Mouse (Mus musculus) liver, adult 2 months (tissue): Measurements from ENCODE around the gene Scaf1. TPM values are rescaled to one million over a fixed set of nuclear protein-coding genes. Genes with fewer than 3 reads are reported as not detected.
A peak's percentile ranks its signal among the peaks of the same experiment; 100 is the strongest.

Experiments
- DNase-seq: peaks from one replicate; pipeline ENCODE4 v3.0.0-alpha.2; 2011; ENCODE audit warnings: low read depth, low spot score; ENCODE audit errors: extremely low read depth
- H3K27ac ChIP-seq: fragments of 200-500 bp; replicated peaks from 2 replicates; pipeline ENCODE4 v1.5.1; 2012; ENCODE audit warnings: low read depth, mild to moderate bottlenecking, control low read depth, inconsistent platforms, low read length; ENCODE audit not compliant: insufficient read depth
- H3K27me3 ChIP-seq: fragments of 200-500 bp; 2 replicates; pipeline ENCODE4 v1.6.1; 2012; ENCODE audit warnings: mild to moderate bottlenecking, moderate library complexity, low read length, inconsistent platforms; ENCODE audit not compliant: control insufficient read depth, insufficient read depth
- H3K36me3 ChIP-seq: fragments of 200-500 bp; 2 replicates; pipeline ENCODE4 v1.6.1; 2012; ENCODE audit warnings: low read length, inconsistent platforms; ENCODE audit not compliant: control insufficient read depth, insufficient read depth
- H3K4me1 ChIP-seq: fragments of 200-500 bp; 2 replicates; pipeline ENCODE4 v1.6.1; 2011; ENCODE audit warnings: low read length; ENCODE audit not compliant: control insufficient read depth, insufficient read depth
- H3K4me3 ChIP-seq: fragments of 200-500 bp; 2 replicates; pipeline ENCODE4 v1.5.1; 2011; ENCODE audit warnings: low read depth, mild to moderate bottlenecking, control low read depth, low read length, moderate library complexity; ENCODE audit not compliant: insufficient read depth
- H3K79me2 ChIP-seq: fragments of 200-500 bp; 2 replicates; pipeline ENCODE4 v1.6.1; 2012; ENCODE audit warnings: inconsistent platforms, mild to moderate bottlenecking, low read length, moderate library complexity; ENCODE audit not compliant: control insufficient read depth, insufficient read depth
- H3K9ac ChIP-seq: fragments of 200-500 bp; 2 replicates; pipeline ENCODE4 v1.6.1; 2012; ENCODE audit warnings: low read depth, mild to moderate bottlenecking, control low read depth, inconsistent platforms, low read length
- CTCF ChIP-seq: fragments of 200-500 bp; IDR thresholded peaks from 2 replicates; pipeline ENCODE4 v1.5.1; 2011; ENCODE audit warnings: low read depth, low read length, control low read depth
- POLR2A ChIP-seq: fragments of 200-500 bp; IDR thresholded peaks from 2 replicates; pipeline ENCODE4 v1.6.1; 2011; ENCODE audit warnings: low read length, control low read depth; ENCODE audit not compliant: insufficient read depth; ENCODE audit errors: extremely low read depth
- WGBS: fragments of 180-500 bp; shearing (Covaris S2); methylation state at CpG from one replicate; pipeline ENCODE4 v1.1.7; 2018; 5-methylcytosine and 5-hydroxymethylcytosine counted together
- polyA plus RNA-seq: library from polyadenylated mRNA; depleted of rRNA; stranded (reverse); fragments of >200 nt; gene quantifications from 2 replicates; pipeline ENCODE4 v1.2.3, GENCODE M21; 2012
- total RNA-seq: library from RNA; depleted of rRNA; stranded (reverse); fragments of >200 nt; gene quantifications from 2 replicates; pipeline ENCODE4 v1.2.3, GENCODE M21; 2014

Scaf1 gene
- total and polyA plus RNA-seq, 2 experiments: 4.4 to 31.8 TPM

GRCm38 (mm10) chr7:45052181-45052861 is 36.2 kb upstream of the Scaf1 start:
- no peak for TF ChIP-seq POLR2A
- no peak for TF ChIP-seq CTCF
- Histone ChIP-seq H3K9ac (peak overlapping the region; percentile 95), H3K4me3 (peak overlapping the region; percentile 68), H3K36me3 (0 out of 2 replicates have a peak, but pooled peaks cover 2% of the 10 kb centered on the region), H3K27ac (peak overlapping the region; percentile 18; the same call in 1 of the 2 replicates), H3K79me2 (peaks cover 11% of the 10 kb centered on the region; the same call in 1 of the 2 replicates), H3K4me1 (peaks cover 10% of the 10 kb centered on the region), H3K27me3 (no peaks in the 10 kb centered on the region)
- WGBS: 1% methylated on average over 38 of the region's 38 CpGs
- peak; percentile 37 for DNase-seq

GRCm38 (mm10) chr7:45051601-45051974 is 35.4 kb upstream of the Scaf1 start:
- peak overlapping the region; percentile 95; the same call in 1 of the 2 replicates for H3K9ac ChIP-seq
- H3K36me3 ChIP-seq: 0 out of 2 replicates have a peak, but pooled peaks cover 2% of the 10 kb centered on the region
- H3K4me1 ChIP-seq: peaks cover 10% of the 10 kb centered on the region
- no peak for TF ChIP-seq CTCF
- TF ChIP-seq POLR2A: no peak
- H3K27me3 ChIP-seq: no peaks in the 10 kb centered on the region
- 25% methylated on average over 13 of the region's 13 CpGs for WGBS
- DNase-seq: no peak
- peaks cover 11% of the 10 kb centered on the region; the same call in 1 of the 2 replicates for H3K79me2 ChIP-seq
- H3K4me3 ChIP-seq: peak overlapping the region; percentile 68; the same call in 1 of the 2 replicates
- H3K27ac ChIP-seq: no peak overlapping the region

- Histone ChIP-seq H3K4me3 (no peak overlapping the region), H3K9ac (no peak overlapping the region), H3K27me3 (no peaks in the 10 kb centered on the region), H3K4me1 (peaks cover 10% of the 10 kb centered on the region), H3K27ac (no peak overlapping the region), H3K36me3 (0 out of 2 replicates have a peak, but pooled peaks cover 2% of the 10 kb centered on the region), H3K79me2 (peaks cover 11% of the 10 kb centered on the region)
- peak; percentile 38 for DNase-seq
- 51% methylated on average over 16 of the region's 16 CpGs for WGBS
- TF ChIP-seq POLR2A (no peak), CTCF (no peak)
These were observed 34.9 kb upstream of the Scaf1 start for GRCm38 (mm10) chr7:45050945-45051600.

- Histone ChIP-seq H3K4me1 (peaks cover 7% of the 10 kb centered on the region), H3K9ac (no peak overlapping the region), H3K27me3 (no peaks in the 10 kb centered on the region), H3K4me3 (no peak overlapping the region), H3K27ac (no peak overlapping the region), H3K79me2 (peaks cover 11% of the 10 kb centered on the region), H3K36me3 (0 out of 2 replicates have a peak, but pooled peaks cover 2% of the 10 kb centered on the region)
- WGBS: 94% methylated on average over 23 of the region's 23 CpGs
- DNase-seq: no peak
- TF ChIP-seq CTCF: no peak
These were observed 32.9 kb upstream of the Scaf1 start for GRCm38 (mm10) chr7:45048923-45049657.

GRCm38 (mm10) chr7:45048001-45048890 is 32.1 kb upstream of the Scaf1 start:
- WGBS: 95% methylated on average over 38 of the region's 38 CpGs
- Histone ChIP-seq H3K27ac (no peak overlapping the region), H3K27me3 (no peaks in the 10 kb centered on the region), H3K4me3 (no peak overlapping the region), H3K4me1 (peaks cover 7% of the 10 kb centered on the region), H3K9ac (no peak overlapping the region), H3K79me2 (peaks cover 11% of the 10 kb centered on the region), H3K36me3 (peaks cover 5% of the 10 kb centered on the region; the same call in 1 of the 2 replicates)
- no peak for TF ChIP-seq POLR2A
- no peak for TF ChIP-seq CTCF
- DNase-seq: no peak
